Comparison of ENCODE assay signal across 8 mouse cellular contexts in the genomic region with DNA sequence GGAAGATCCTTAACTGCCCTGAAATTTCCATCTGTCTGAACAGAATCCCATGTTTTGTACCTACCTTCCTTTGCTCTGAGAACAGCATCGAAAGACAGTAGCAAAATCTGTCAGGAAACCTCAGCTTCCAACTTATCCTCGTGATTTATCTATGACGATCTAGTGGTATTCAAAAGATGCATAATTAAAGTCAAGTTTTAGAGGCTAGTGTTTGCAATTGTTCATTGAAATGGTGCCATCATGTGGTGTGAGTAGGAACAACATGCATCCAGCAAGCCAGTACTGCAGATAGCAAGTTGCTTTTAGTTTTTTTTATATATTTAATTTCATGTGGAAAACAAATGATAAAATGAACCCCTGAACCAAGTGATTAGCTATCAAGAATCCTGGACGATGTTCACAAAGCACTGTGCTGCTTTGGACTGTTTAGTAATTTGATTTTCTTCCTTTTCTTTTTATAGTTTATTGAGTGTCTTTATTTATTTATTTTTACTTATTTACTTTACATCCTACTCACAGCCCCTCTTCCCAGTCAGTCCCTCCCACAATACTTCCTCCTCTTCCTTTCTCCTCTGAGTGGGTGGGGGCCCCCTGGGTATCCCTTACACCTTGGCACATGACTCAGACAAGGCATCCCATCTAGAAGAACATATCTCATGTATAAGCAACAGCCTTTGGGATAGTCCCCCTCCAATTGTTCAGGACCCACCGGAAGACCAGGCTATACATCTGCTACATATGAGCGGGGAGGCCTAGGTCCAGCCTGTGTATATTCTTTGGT. TPM values are rescaled to one million over a fixed set of nuclear protein-coding genes. Genes with fewer than 3 reads are reported as not detected.
DNase-seq lines count a peak whose midpoint lies in the region; ATAC-seq and TF ChIP-seq lines count a peak whose summit lies in the region.

No protein-coding gene starts in this region.

- H3K27me3 ChIP-seq in Patski: no peaks in the 10 kb centered on the region

- CTCF ChIA-PET in Patski (lab: Charles Lee): interaction anchor here (0.5 to 1.5 kb wide), 4 partner anchors 9 to 894 kb away, joined by 3 to 4 read pairs (median 4); no protein-coding TSS in a partner anchor

- ATAC-seq in Patski: peak; percentile 44

- peak; percentile 78 for TF ChIP-seq CTCF in Patski (IDR thresholded peaks at IDR 0.05)

- in situ Hi-C loops in Patski (cut with MboI; ENCODE audit: low pct_unique_long_range_greater_than_20kb): loop anchor here (5.0 to 25.0 kb wide), 5 partner anchors 479 to 1531 kb away; no protein-coding TSS in a partner anchor

- POLR2A ChIA-PET in Patski (lab: Charles Lee): no interaction called here

- peak; percentile 40 to 58 for DNase-seq in adrenal gland, adult 18-20 months (ENCODE audit: low spot score in 2 of 2)
- no peak for DNase-seq in adrenal gland, adult 8-10 months
- peak; percentile 20 for DNase-seq in Patski (ENCODE audit: low read depth, low spot score)
- peak; percentile 77 for DNase-seq in embryo, embryonic 10 days (ENCODE audit: low spot score)
- peak; percentile 37 to 55 for DNase-seq in heart, postnatal 36 days
- DNase-seq in large intestine, adult 2 months (ENCODE audit: low read depth, low spot score): peak; percentile 25
- DNase-seq in lung, postnatal 10 days: peak; percentile 76
- DNase-seq in right cerebral cortex, adult 18-20 months: peak; percentile 58

- intact Hi-C loops in heart, postnatal 36 days (cut with DNase I): loop anchor here (2.0 kb wide), 2 partner anchors 917 to 925 kb away; no protein-coding TSS in a partner anchor

- WGBS in large intestine, adult 2 months: 37% methylated on average over 6 of the region's 6 CpGs

RNA-seq across cellular contexts. Expression of gene Mocs2, which starts 24.6 kb away (rescaled TPM):
- 100 to 1,000 TPM; 135 to 156 TPM for total RNA-seq in adrenal gland, adult 18-20 months (2021)
- 100 to 1,000 TPM; 131 to 185 (median 157) TPM for total RNA-seq in adrenal gland, adult 8-10 months (2022)
- 84.8 TPM for polyA plus RNA-seq in Patski (2021)
- total RNA-seq in heart, postnatal 36 days (2021): 10 to 100 TPM; 31.9 to 42.1 TPM
- polyA plus RNA-seq in large intestine, adult 2 months (2012; rRNA removed): 34.6 and 57.4 TPM in 2 replicates
